Mouse (Mus musculus): Measurements from ENCODE around the gene Plscr2. TPM values are rescaled to one million over a fixed set of nuclear protein-coding genes. Genes with fewer than 3 reads are reported as not detected.

Gene Plscr2
- polyA plus RNA-seq, 1 experiment from 2014 or later, result 2.8 TPM

DNA sequence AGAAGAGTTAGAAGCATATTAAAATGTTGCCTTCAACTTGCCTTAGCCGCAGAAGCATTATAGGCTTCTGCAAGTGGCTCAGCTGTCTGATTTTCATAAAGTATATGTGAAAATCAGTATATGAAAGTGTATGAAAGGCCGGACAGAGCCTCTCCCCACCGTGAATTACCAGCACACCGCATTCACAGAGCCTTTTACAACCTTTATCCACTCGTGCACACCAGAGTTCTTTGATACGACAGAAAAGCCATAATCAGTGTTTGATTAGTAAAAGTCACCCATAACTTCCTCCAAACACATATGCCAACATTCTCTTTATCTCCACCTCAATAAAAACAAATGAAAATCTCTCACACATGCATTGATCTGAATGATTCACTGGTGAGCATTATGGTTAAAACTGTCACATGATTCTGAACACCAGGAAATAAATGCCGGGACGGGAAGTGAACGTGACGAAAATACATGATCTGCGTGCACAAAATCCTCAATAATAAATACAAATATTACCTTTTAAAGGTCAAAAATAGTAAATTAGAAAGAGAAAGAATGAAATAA is 40.4 kb upstream of the Plscr2 start:
- H3K4me3 ChIP-seq (ENCODE audit: low read depth, low read length), result no peak overlapping the region
- 46% methylated on average over 11 of the region's 11 CpGs for WGBS
- no peaks in the 10 kb centered on the region for H3K9me3 ChIP-seq (ENCODE audit: control insufficient read depth)
- peak overlapping the region; percentile 28; the same call in 1 of the 2 replicates for H3K27ac ChIP-seq (ENCODE audit: low read depth, low read length)
- H3K9ac ChIP-seq (ENCODE audit: low read depth, low read length), result no peak overlapping the region
- H3K27me3 ChIP-seq (replicated peaks; ENCODE audit: control insufficient read depth, insufficient read depth, low read length), result no peaks in the 10 kb centered on the region
- TF ChIP-seq CTCF (IDR thresholded peaks at IDR 0.05; ENCODE audit: low read depth), result no peak
- peak overlapping the region; percentile 25; the same call in 1 of the 2 replicates for H3K4me2 ChIP-seq (replicated peaks; ENCODE audit: low read depth)
- peak; percentile 84 for ATAC-seq
- no peaks in the 10 kb centered on the region for H3K36me3 ChIP-seq (ENCODE audit: control insufficient read depth, insufficient read depth)
- H3K4me1 ChIP-seq (replicated peaks; ENCODE audit: control insufficient read depth, insufficient read depth, low read length), result no peaks in the 10 kb centered on the region

DNA sequence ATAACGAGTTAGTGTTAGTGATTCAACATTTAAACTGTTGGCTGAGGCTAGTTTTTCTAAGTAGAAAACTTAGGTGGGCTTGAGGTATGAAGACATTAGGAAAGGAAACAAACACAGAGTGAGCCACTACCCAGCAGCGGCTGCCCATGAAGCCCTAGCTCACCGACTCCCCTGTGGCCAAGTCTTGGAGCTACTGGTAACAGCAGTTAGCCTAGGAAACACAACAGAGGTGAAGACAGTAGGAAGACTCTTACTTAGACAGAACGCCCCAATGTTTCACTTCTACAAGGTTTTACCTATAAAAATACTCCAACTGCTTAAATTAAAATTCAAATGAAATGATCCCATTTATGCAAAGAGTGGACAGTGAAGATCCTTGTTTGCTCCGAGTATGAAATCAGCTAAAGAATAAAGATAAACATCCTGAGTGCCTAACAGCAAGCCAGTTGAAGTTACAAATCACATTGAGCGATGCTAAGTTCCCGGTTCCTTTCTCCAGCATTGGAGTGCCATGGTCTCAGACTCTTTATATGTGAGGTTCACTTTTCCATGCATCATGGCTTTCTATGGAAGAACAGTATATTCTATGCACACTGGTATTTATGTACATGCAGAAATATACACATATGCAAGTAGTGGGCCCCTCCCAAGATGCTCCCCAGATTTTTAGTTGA is 26.5 kb upstream of the Plscr2 start:
- Histone ChIP-seq H3K27ac (ENCODE audit: low read depth, low read length) (no peak overlapping the region), H3K27me3 (replicated peaks; ENCODE audit: control insufficient read depth, insufficient read depth, low read length) (no peaks in the 10 kb centered on the region), H3K4me3 (ENCODE audit: low read depth, low read length) (no peak overlapping the region), H3K4me2 (replicated peaks; ENCODE audit: low read depth) (0 out of 2 replicates have a peak overlapping the region, but pooled peaks have one; percentile 67), H3K36me3 (ENCODE audit: control insufficient read depth, insufficient read depth) (no peaks in the 10 kb centered on the region), H3K4me1 (replicated peaks; ENCODE audit: control insufficient read depth, insufficient read depth, low read length) (no peaks in the 10 kb centered on the region), H3K9me3 (ENCODE audit: control insufficient read depth) (no peaks in the 10 kb centered on the region), H3K9ac (ENCODE audit: low read depth, low read length) (no peak overlapping the region)
- no peak for TF ChIP-seq CTCF (IDR thresholded peaks at IDR 0.05; ENCODE audit: low read depth)
- 75% methylated on average over 7 of the region's 7 CpGs for WGBS
- ATAC-seq, result no peak

DNA sequence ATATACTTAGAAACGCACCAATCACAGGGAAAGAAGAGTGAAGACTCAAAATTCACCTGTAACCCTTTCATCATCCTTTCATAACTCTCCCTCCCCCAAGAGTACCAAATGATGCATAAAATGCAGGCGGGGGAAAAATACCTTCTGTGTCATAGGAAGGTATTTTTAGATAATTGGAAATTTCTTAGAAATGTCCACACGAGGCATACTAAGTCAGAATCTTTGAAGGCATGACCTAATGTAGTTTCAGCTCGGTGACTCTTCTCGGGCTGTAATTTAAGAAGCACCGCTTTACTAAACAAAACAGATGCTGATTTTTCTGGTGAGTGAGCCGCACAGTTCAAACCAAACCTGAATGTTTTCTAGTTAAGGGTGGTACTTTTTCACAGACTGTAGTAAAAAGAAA is 26.0 kb upstream of the Plscr2 start, which contains the start of gene Plscr1:
TSS of gene Plscr1 (plus strand) at position 304 of the 406 bp plus-strand sequence.
- no peak for TF ChIP-seq CTCF (IDR thresholded peaks at IDR 0.05; ENCODE audit: low read depth)
- Histone ChIP-seq H3K27ac (ENCODE audit: low read depth, low read length) (peak within 1 kb of the TSS; percentile 94), H3K36me3 (ENCODE audit: control insufficient read depth, insufficient read depth) (no peaks in the 10 kb centered on the region), H3K27me3 (replicated peaks; ENCODE audit: control insufficient read depth, insufficient read depth, low read length) (no peaks in the 10 kb centered on the region), H3K4me2 (replicated peaks; ENCODE audit: low read depth) (peak within 1 kb of the TSS; percentile 67), H3K9me3 (ENCODE audit: control insufficient read depth) (no peaks in the 10 kb centered on the region), H3K4me1 (replicated peaks; ENCODE audit: control insufficient read depth, insufficient read depth, low read length) (no peaks in the 10 kb centered on the region), H3K4me3 (ENCODE audit: low read depth, low read length) (peak within 1 kb of the TSS; percentile 56), H3K9ac (ENCODE audit: low read depth, low read length) (peak within 1 kb of the TSS; percentile 66)
- ATAC-seq, result no peak
- WGBS, result 41% methylated on average over 7 of the region's 7 CpGs

DNA sequence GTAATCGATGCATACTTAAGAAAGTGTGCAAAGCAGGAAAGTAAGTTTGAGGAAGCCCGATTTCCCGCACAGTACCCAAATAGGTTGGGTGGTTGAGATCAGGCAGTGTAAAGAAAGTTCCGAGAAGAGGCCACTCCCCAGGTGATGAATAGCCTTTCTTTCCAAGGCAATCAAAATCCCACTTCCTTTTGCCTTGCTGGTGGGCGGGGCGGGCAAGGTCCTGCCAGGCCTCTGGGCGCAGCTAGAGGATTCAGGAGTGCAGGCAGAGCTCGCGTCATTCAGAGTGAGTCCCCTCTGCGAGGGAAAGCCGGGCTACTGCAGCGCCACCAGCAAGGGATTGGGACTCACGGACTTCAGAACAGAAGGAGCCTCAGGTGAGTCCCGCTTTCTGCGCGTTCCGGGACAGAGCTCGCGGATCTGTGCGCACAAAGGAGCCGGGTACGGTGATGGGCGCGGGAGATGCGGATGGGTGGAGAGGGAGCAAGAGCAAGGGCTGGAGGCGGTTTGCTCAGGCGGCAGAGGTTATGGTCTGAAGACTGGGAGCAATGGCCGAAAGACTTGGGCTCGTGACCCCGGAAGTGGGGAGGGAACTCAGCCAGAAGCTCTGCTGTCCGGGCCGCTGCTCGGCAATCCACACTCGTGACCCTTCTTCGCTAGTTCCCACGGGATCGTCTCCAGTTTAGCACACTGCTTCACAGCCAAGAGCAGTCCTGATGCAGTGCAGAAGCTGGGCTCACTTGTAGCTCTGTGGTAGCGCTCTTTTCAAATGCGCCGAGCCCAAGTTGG is 25.2 kb upstream of the Plscr2 start:
- ATAC-seq, result peak; percentile 97
- Histone ChIP-seq H3K9ac (ENCODE audit: low read depth, low read length) (peak overlapping the region; percentile 66), H3K4me2 (replicated peaks; ENCODE audit: low read depth) (peak overlapping the region; percentile 67), H3K4me3 (ENCODE audit: low read depth, low read length) (peak overlapping the region; percentile 56), H3K27ac (ENCODE audit: low read depth, low read length) (peak overlapping the region; percentile 94), H3K27me3 (replicated peaks; ENCODE audit: control insufficient read depth, insufficient read depth, low read length) (no peaks in the 10 kb centered on the region), H3K36me3 (ENCODE audit: control insufficient read depth, insufficient read depth) (no peaks in the 10 kb centered on the region), H3K9me3 (ENCODE audit: control insufficient read depth) (no peaks in the 10 kb centered on the region), H3K4me1 (replicated peaks; ENCODE audit: control insufficient read depth, insufficient read depth, low read length) (no peaks in the 10 kb centered on the region)
- WGBS, result under 1% methylated on average over 40 of the region's 40 CpGs
- TF ChIP-seq CTCF (IDR thresholded peaks at IDR 0.05; ENCODE audit: low read depth), result peak; percentile 43; the same call in 1 of the 2 replicates

- H3K27me3 ChIP-seq (replicated peaks; ENCODE audit: control insufficient read depth, insufficient read depth, low read length), result no peaks in the 10 kb centered on the region
- H3K9ac ChIP-seq (ENCODE audit: low read depth, low read length), result no peak overlapping the region
- H3K27ac ChIP-seq (ENCODE audit: low read depth, low read length), result no peak overlapping the region
- no peak for TF ChIP-seq CTCF (IDR thresholded peaks at IDR 0.05; ENCODE audit: low read depth)
- no peak overlapping the region for H3K4me3 ChIP-seq (ENCODE audit: low read depth, low read length)
- H3K36me3 ChIP-seq (ENCODE audit: control insufficient read depth, insufficient read depth), result no peaks in the 10 kb centered on the region
- 71% methylated on average over 5 of the region's 5 CpGs for WGBS
- H3K4me2 ChIP-seq (replicated peaks; ENCODE audit: low read depth), result peak overlapping the region; percentile 67; the same call in 1 of the 2 replicates
- H3K4me1 ChIP-seq (replicated peaks; ENCODE audit: control insufficient read depth, insufficient read depth, low read length), result no peaks in the 10 kb centered on the region
- no peaks in the 10 kb centered on the region for H3K9me3 ChIP-seq (ENCODE audit: control insufficient read depth)
- no peak for ATAC-seq
These were observed 22.7 kb upstream of the Plscr2 start for GRCm38 (mm10) chr9:92252718-92253117.

All from intestine, postnatal 0 days (tissue).